Mouse (Mus musculus): Measurements from ENCODE around the gene Ier5. TPM values are rescaled to one million over a fixed set of nuclear protein-coding genes. Genes with fewer than 3 reads are reported as not detected.

Gene Ier5
- total RNA-seq, 1 experiment = 11.7 TPM

DNA sequence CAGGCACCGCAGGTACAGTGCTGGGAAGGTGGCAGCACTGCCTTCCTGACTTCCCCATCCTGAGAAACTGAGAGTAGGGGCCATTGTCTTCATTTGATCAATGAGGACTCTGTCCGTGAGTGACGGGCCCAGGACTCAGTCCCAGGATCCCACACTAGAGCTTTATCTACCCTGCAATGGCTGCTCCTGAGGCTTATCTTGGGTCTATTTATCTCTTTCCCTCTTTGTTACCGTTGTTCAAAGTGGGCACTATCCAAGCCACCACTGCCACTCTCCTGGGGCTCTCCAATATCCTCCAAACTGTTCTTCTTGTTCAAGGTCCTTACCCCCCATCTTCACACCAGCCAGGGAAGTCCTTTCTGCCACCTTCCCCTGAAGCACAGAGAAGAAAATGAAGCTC, 34.8 kb downstream of the Ier5 start:
- Histone ChIP-seq H3K36me3 (ENCODE audit: control insufficient read depth, insufficient read depth, low read length, poor library complexity, severe bottlenecking) (no peaks in the 10 kb centered on the region), H3K4me1 (ENCODE audit: control insufficient read depth in 2 of 2, insufficient read depth in 2 of 2, low read length in 2 of 2, poor library complexity in 1 of 2) (peaks cover 4% of the 10 kb centered on the region in 2 experiments; a peak in 2 of 4 replicates), H3K9ac (ENCODE audit: insufficient read depth, low read depth, low read length, poor library complexity, severe bottlenecking) (no peak overlapping the region), H3K27ac (ENCODE audit: insufficient read depth, low read depth, low read length, poor library complexity, severe bottlenecking) (no peak overlapping the region), H3K9me3 (ENCODE audit: control insufficient read depth, insufficient read depth, low read depth, low read length) (no peaks in the 10 kb centered on the region), H3K4me3 (ENCODE audit: insufficient read depth in 1 of 2, low read depth in 1 of 2, low read length in 2 of 2, poor library complexity in 1 of 2, severe bottlenecking in 1 of 2) (no peak overlapping the region)
- no peak for TF ChIP-seq CHD2 (IDR thresholded peaks at IDR 0.05; ENCODE audit: low read depth, low read length)
- no peak for TF ChIP-seq HCFC1 (IDR thresholded peaks at IDR 0.05; ENCODE audit: borderline replicate concordance, insufficient read depth, low read length)
- TF ChIP-seq ZNF384 (IDR thresholded peaks at IDR 0.05; ENCODE audit: low read depth, low read length) = no peak
- no peak for TF ChIP-seq MAFK (IDR thresholded peaks at IDR 0.05; ENCODE audit: insufficient read depth, low read depth, low read length)
- TF ChIP-seq ZC3H11A (IDR thresholded peaks at IDR 0.05; ENCODE audit: borderline replicate concordance, low read depth, low read length) = no peak
- no peak for DNase-seq (ENCODE audit: low read depth, low spot score)
- in situ Hi-C loops (cut with MboI; ENCODE audit: low sequenced_read_pairs in 2 of 2, unreplicated experiment in 2 of 2) = no loop called here

DNA sequence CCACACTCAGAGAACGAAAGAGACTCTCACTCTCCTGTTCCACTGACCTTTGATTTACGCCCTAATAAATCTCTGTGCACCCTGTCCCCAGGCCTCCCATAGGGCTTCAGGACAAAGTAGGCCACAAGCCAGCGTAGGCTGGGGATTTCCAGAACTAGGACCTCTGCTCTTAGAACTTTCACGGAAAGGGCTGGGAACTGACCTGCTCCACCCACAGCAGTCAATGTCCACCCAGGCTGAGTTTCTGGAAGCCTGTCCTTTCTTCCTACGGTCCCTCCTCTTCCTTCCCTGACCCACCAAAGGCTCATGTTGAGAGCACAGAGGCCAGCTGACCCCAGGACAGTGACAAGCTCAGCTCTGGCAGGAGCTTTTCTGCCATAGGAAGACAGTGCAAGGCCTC, 35.3 kb downstream of the Ier5 start:
- H3K4me1 ChIP-seq (ENCODE audit: control insufficient read depth in 2 of 2, insufficient read depth in 2 of 2, low read length in 2 of 2, poor library complexity in 1 of 2) = peaks cover 4 to 9% of the 10 kb centered on the region in 2 experiments; a peak in 2 of 4 replicates
- TF ChIP-seq ZNF384 (IDR thresholded peaks at IDR 0.05; ENCODE audit: low read depth, low read length) (no peak), HCFC1 (IDR thresholded peaks at IDR 0.05; ENCODE audit: borderline replicate concordance, insufficient read depth, low read length) (no peak)
- H3K4me3 ChIP-seq (ENCODE audit: insufficient read depth in 1 of 2, low read depth in 1 of 2, low read length in 2 of 2, poor library complexity in 1 of 2, severe bottlenecking in 1 of 2) = no peak overlapping the region
- H3K36me3 ChIP-seq (ENCODE audit: control insufficient read depth, insufficient read depth, low read length, poor library complexity, severe bottlenecking) = no peaks in the 10 kb centered on the region
- H3K27ac ChIP-seq (ENCODE audit: insufficient read depth, low read depth, low read length, poor library complexity, severe bottlenecking) = no peak overlapping the region
- H3K9me3 ChIP-seq (ENCODE audit: control insufficient read depth, insufficient read depth, low read depth, low read length) = no peaks in the 10 kb centered on the region
- no peak overlapping the region for H3K9ac ChIP-seq (ENCODE audit: insufficient read depth, low read depth, low read length, poor library complexity, severe bottlenecking)
- DNase-seq (ENCODE audit: low read depth, low spot score) = no peak
- in situ Hi-C loops (cut with MboI; ENCODE audit: low sequenced_read_pairs in 2 of 2, unreplicated experiment in 2 of 2) = no loop called here

DNA sequence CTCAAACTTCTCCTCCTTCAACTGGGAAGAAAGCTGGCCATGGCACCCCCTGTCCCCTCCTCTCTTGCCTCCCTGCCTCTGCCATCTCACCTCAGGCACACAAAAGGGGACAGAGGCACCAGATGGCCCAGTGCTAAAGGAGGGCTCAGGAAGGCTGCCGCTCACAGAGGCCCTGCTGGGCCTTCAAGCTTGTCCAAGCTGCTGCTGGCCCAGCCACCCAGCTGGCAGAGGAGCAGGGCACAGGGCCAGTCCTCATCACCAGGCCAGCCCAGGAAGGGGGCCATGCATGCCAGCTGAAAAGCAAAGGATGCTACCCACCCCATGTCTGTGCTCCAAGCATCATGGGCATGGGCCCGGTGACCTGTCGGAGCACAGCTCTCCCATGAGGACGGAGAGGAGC, 36.5 kb downstream of the Ier5 start:
- Histone ChIP-seq H3K4me1 (ENCODE audit: control insufficient read depth in 2 of 2, insufficient read depth in 2 of 2, low read length in 2 of 2, poor library complexity in 1 of 2) (peaks cover 4 to 11% of the 10 kb centered on the region in 2 experiments; a peak in 2 of 4 replicates), H3K9me3 (ENCODE audit: control insufficient read depth, insufficient read depth, low read depth, low read length) (no peaks in the 10 kb centered on the region), H3K4me3 (ENCODE audit: insufficient read depth in 1 of 2, low read depth in 1 of 2, low read length in 2 of 2, poor library complexity in 1 of 2, severe bottlenecking in 1 of 2) (no peak overlapping the region), H3K27ac (ENCODE audit: insufficient read depth, low read depth, low read length, poor library complexity, severe bottlenecking) (no peak overlapping the region), H3K36me3 (ENCODE audit: control insufficient read depth, insufficient read depth, low read length, poor library complexity, severe bottlenecking) (no peaks in the 10 kb centered on the region), H3K9ac (ENCODE audit: insufficient read depth, low read depth, low read length, poor library complexity, severe bottlenecking) (no peak overlapping the region)
- DNase-seq (ENCODE audit: low read depth, low spot score) = no peak
- TF ChIP-seq HCFC1 (IDR thresholded peaks at IDR 0.05; ENCODE audit: borderline replicate concordance, insufficient read depth, low read length) = no peak
- TF ChIP-seq ZC3H11A (IDR thresholded peaks at IDR 0.05; ENCODE audit: borderline replicate concordance, low read depth, low read length) = no peak
- no peak for TF ChIP-seq CHD2 (IDR thresholded peaks at IDR 0.05; ENCODE audit: low read depth, low read length)
- TF ChIP-seq MAFK (IDR thresholded peaks at IDR 0.05; ENCODE audit: insufficient read depth, low read depth, low read length) = no peak
- no peak for TF ChIP-seq ZNF384 (IDR thresholded peaks at IDR 0.05; ENCODE audit: low read depth, low read length)
- in situ Hi-C loops (cut with MboI; ENCODE audit: low sequenced_read_pairs in 2 of 2, unreplicated experiment in 2 of 2) = no loop called here

DNA sequence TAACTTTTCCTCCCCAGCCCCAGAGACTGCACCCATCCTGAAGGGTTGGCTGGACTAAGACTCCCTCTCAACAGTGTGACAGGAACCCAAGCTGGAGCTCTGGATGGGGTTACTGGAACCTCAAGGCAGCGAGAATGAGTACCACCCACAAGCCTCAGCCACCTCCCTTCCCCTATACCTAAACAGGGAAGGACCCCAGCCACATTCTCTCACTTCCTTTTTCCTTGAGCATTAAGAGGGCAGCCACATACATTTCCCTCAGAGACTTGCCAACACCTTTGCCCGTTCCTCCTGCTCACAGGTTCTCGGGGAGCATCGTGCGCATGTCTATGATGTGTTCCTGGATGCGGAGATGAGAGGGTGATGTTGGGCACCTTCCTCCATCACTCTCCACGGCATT, 37.4 kb downstream of the Ier5 start:
- Histone ChIP-seq H3K9me3 (ENCODE audit: control insufficient read depth, insufficient read depth, low read depth, low read length) (no peaks in the 10 kb centered on the region), H3K36me3 (ENCODE audit: control insufficient read depth, insufficient read depth, low read length, poor library complexity, severe bottlenecking) (no peaks in the 10 kb centered on the region), H3K4me1 (ENCODE audit: control insufficient read depth in 2 of 2, insufficient read depth in 2 of 2, low read length in 2 of 2, poor library complexity in 1 of 2) (peaks cover 4 to 13% of the 10 kb centered on the region in 2 experiments; a peak in 2 of 4 replicates), H3K27ac (ENCODE audit: insufficient read depth, low read depth, low read length, poor library complexity, severe bottlenecking) (no peak overlapping the region), H3K4me3 (ENCODE audit: insufficient read depth in 1 of 2, low read depth in 1 of 2, low read length in 2 of 2, poor library complexity in 1 of 2, severe bottlenecking in 1 of 2) (no peak overlapping the region), H3K9ac (ENCODE audit: insufficient read depth, low read depth, low read length, poor library complexity, severe bottlenecking) (no peak overlapping the region)
- no peak for DNase-seq (ENCODE audit: low read depth, low spot score)
- in situ Hi-C loops (cut with MboI; ENCODE audit: low sequenced_read_pairs in 2 of 2, unreplicated experiment in 2 of 2) = no loop called here
- TF ChIP-seq HCFC1 (IDR thresholded peaks at IDR 0.05; ENCODE audit: borderline replicate concordance, insufficient read depth, low read length) (no peak), ZC3H11A (IDR thresholded peaks at IDR 0.05; ENCODE audit: borderline replicate concordance, low read depth, low read length) (no peak), ZNF384 (IDR thresholded peaks at IDR 0.05; ENCODE audit: low read depth, low read length) (no peak), MAFK (IDR thresholded peaks at IDR 0.05; ENCODE audit: insufficient read depth, low read depth, low read length) (no peak), CHD2 (IDR thresholded peaks at IDR 0.05; ENCODE audit: low read depth, low read length) (no peak)
